Mouse (Mus musculus) midbrain, embryonic 11.5 days (tissue): Measurements from ENCODE around the gene Slc24a3. TPM values are rescaled to one million over a fixed set of nuclear protein-coding genes. Genes with fewer than 3 reads are reported as not detected.

Experiments
- ATAC-seq: fragments of 200-750 bp; cut with Nextera tagmentation; 2 replicates; pipeline ENCODE4 v1.8.0; 2017; ENCODE audit warnings: moderate TSS enrichment, moderate library complexity; ENCODE audit not compliant: low FRiP score
- DNase-seq: peaks from one replicate; pipeline ENCODE4 v3.0.0; 2015; ENCODE audit warnings: low spot score; ENCODE audit errors: missing footprints
- H3K27ac ChIP-seq: fragments of 300-500 bp; sonication (generic); 2 replicates; pipeline ENCODE4 v1.5.1; 2014; ENCODE audit warnings: low read depth, low read length
- H3K27me3 ChIP-seq: fragments of 300-500 bp; sonication (generic); 2 replicates; pipeline ENCODE4 v1.6.1; 2014; ENCODE audit warnings: mild to moderate bottlenecking, low read length, moderate library complexity, mixed read lengths; ENCODE audit not compliant: control insufficient read depth, insufficient read depth
- H3K36me3 ChIP-seq: fragments of 300-500 bp; sonication (generic); 2 replicates; pipeline ENCODE4 v1.6.1; 2014; ENCODE audit warnings: mild to moderate bottlenecking, low read length, moderate library complexity, mixed read lengths; ENCODE audit not compliant: control insufficient read depth, insufficient read depth
- H3K4me1 ChIP-seq: fragments of 300-500 bp; sonication (generic); 2 replicates; pipeline ENCODE4 v1.6.1; 2014; ENCODE audit warnings: low read length; ENCODE audit not compliant: control insufficient read depth, insufficient read depth
- H3K4me2 ChIP-seq: fragments of 300-500 bp; sonication (generic); 2 replicates; pipeline ENCODE4 v1.6.1; 2014; ENCODE audit warnings: mild to moderate bottlenecking, moderate library complexity
- H3K4me3 ChIP-seq: fragments of 300-500 bp; sonication (generic); 2 replicates; pipeline ENCODE4 v1.5.1; 2014; ENCODE audit warnings: low read depth, low read length
- H3K9ac ChIP-seq: fragments of 300-500 bp; sonication (generic); 2 replicates; pipeline ENCODE4 v1.6.1; 2014; ENCODE audit warnings: low read length
- H3K9me3 ChIP-seq: fragments of 300-500 bp; sonication (generic); 2 replicates; pipeline ENCODE4 v1.6.1; 2016; ENCODE audit warnings: low read length; ENCODE audit not compliant: control insufficient read depth
- WGBS: fragments of 180-500 bp; shearing (Covaris S2); extraction: QIAGEN DNeasy Blood & Tissue Kit; methylation state at CpG from one replicate; pipeline ENCODE4 v1.1.7; 2014; 5-methylcytosine and 5-hydroxymethylcytosine counted together
- polyA plus RNA-seq: library from polyadenylated mRNA; unstranded; fragments of >200 nt; fragmentation: Nextera tagmentation; extraction: Ambion mirVana; gene quantifications from 2 replicates; pipeline ENCODE4 v1.2.1, GENCODE M21; 2014

Gene Slc24a3
- polyA plus RNA-seq, 1 experiment from 2014 or later, result 1.9 TPM

GRCm38 (mm10) chr2:145288501-145288900 is 120.9 kb downstream of the Slc24a3 start:
- Histone ChIP-seq H3K27me3 (no peaks in the 10 kb centered on the region), H3K9ac (no peak overlapping the region), H3K36me3 (no peaks in the 10 kb centered on the region), H3K4me1 (no peaks in the 10 kb centered on the region), H3K9me3 (no peaks in the 10 kb centered on the region), H3K4me3 (no peak overlapping the region), H3K27ac (no peak overlapping the region), H3K4me2 (no peak overlapping the region)
- 54% methylated on average over 1 of the region's 1 CpGs for WGBS
- ATAC-seq (no peak), DNase-seq (no peak)

- H3K9ac ChIP-seq, result no peak overlapping the region
- 35% methylated on average over 2 of the region's 2 CpGs for WGBS
- no peaks in the 10 kb centered on the region for H3K4me1 ChIP-seq
- DNase-seq (no peak), ATAC-seq (0 out of 2 replicates have a peak, but pooled peaks have one; percentile 24)
- no peak overlapping the region for H3K4me2 ChIP-seq
- H3K27me3 ChIP-seq, result no peaks in the 10 kb centered on the region
- no peak overlapping the region for H3K4me3 ChIP-seq
- H3K36me3 ChIP-seq, result no peaks in the 10 kb centered on the region
- H3K9me3 ChIP-seq, result no peaks in the 10 kb centered on the region
- no peak overlapping the region for H3K27ac ChIP-seq
Observed at GRCm38 (mm10) chr2:145291473-145291872, 123.9 kb downstream of the Slc24a3 start.

GRCm38 (mm10) chr2:145292196-145292595 is 124.6 kb downstream of the Slc24a3 start:
- Histone ChIP-seq H3K4me2 (no peak overlapping the region), H3K4me1 (no peaks in the 10 kb centered on the region), H3K9ac (no peak overlapping the region), H3K27me3 (no peaks in the 10 kb centered on the region), H3K36me3 (no peaks in the 10 kb centered on the region), H3K27ac (no peak overlapping the region), H3K9me3 (no peaks in the 10 kb centered on the region), H3K4me3 (no peak overlapping the region)
- DNase-seq (no peak), ATAC-seq (no peak)
- 97% methylated on average over 1 of the region's 1 CpGs for WGBS

- Histone ChIP-seq H3K4me1 (no peaks in the 10 kb centered on the region), H3K27me3 (no peaks in the 10 kb centered on the region), H3K9me3 (no peaks in the 10 kb centered on the region), H3K4me3 (no peak overlapping the region), H3K4me2 (no peak overlapping the region), H3K9ac (no peak overlapping the region), H3K27ac (no peak overlapping the region), H3K36me3 (no peaks in the 10 kb centered on the region)
- ATAC-seq, result no peak
- no peak for DNase-seq
- WGBS, result 56% methylated on average over 1 of the region's 1 CpGs
Observed at GRCm38 (mm10) chr2:145292816-145293215, 125.3 kb downstream of the Slc24a3 start.

GRCm38 (mm10) chr2:145296906-145297305 is 129.4 kb downstream of the Slc24a3 start:
- ATAC-seq (no peak), DNase-seq (no peak)
- WGBS, result 88% methylated on average over 1 of the region's 1 CpGs
- Histone ChIP-seq H3K4me3 (no peak overlapping the region), H3K4me2 (no peak overlapping the region), H3K9ac (no peak overlapping the region), H3K27ac (no peak overlapping the region), H3K36me3 (no peaks in the 10 kb centered on the region), H3K4me1 (no peaks in the 10 kb centered on the region), H3K9me3 (no peaks in the 10 kb centered on the region), H3K27me3 (no peaks in the 10 kb centered on the region)

- ATAC-seq, result no peak
- H3K4me1 ChIP-seq, result no peaks in the 10 kb centered on the region
- no peak overlapping the region for H3K4me3 ChIP-seq
- H3K9ac ChIP-seq, result no peak overlapping the region
- no peaks in the 10 kb centered on the region for H3K36me3 ChIP-seq
- DNase-seq, result no peak
- H3K4me2 ChIP-seq, result no peak overlapping the region
- no peak overlapping the region for H3K27ac ChIP-seq
- 82% methylated on average over 5 of the region's 5 CpGs for WGBS
- H3K27me3 ChIP-seq, result no peaks in the 10 kb centered on the region
- no peaks in the 10 kb centered on the region for H3K9me3 ChIP-seq
Observed at GRCm38 (mm10) chr2:145299914-145300699, 132.6 kb downstream of the Slc24a3 start.

- no peak for ATAC-seq
- Histone ChIP-seq H3K27me3 (no peaks in the 10 kb centered on the region), H3K4me3 (no peak overlapping the region), H3K9me3 (no peaks in the 10 kb centered on the region), H3K36me3 (no peaks in the 10 kb centered on the region), H3K4me2 (no peak overlapping the region), H3K9ac (no peak overlapping the region), H3K27ac (no peak overlapping the region), H3K4me1 (no peaks in the 10 kb centered on the region)
- 86% methylated on average over 2 of the region's 2 CpGs for WGBS
- no peak for DNase-seq
Observed at GRCm38 (mm10) chr2:145307231-145307883, 139.8 kb downstream of the Slc24a3 start.

- WGBS, result 53% methylated on average over 2 of the region's 2 CpGs
- Histone ChIP-seq H3K27me3 (no peaks in the 10 kb centered on the region), H3K36me3 (no peaks in the 10 kb centered on the region), H3K27ac (no peak overlapping the region), H3K4me2 (no peak overlapping the region), H3K9ac (no peak overlapping the region), H3K4me1 (no peaks in the 10 kb centered on the region), H3K4me3 (no peak overlapping the region), H3K9me3 (no peaks in the 10 kb centered on the region)
- no peak for DNase-seq
- no peak for ATAC-seq
Observed at GRCm38 (mm10) chr2:145318916-145319315, 151.4 kb downstream of the Slc24a3 start.

- H3K36me3 ChIP-seq, result no peaks in the 10 kb centered on the region
- H3K4me3 ChIP-seq, result no peak overlapping the region
- ATAC-seq, result no peak
- no peak for DNase-seq
- H3K4me1 ChIP-seq, result no peaks in the 10 kb centered on the region
- WGBS, result 93% methylated on average over 3 of the region's 3 CpGs
- no peaks in the 10 kb centered on the region for H3K9me3 ChIP-seq
- no peak overlapping the region for H3K4me2 ChIP-seq
- no peak overlapping the region for H3K9ac ChIP-seq
- no peaks in the 10 kb centered on the region for H3K27me3 ChIP-seq
- H3K27ac ChIP-seq, result no peak overlapping the region
Observed at GRCm38 (mm10) chr2:145321287-145321686, 153.7 kb downstream of the Slc24a3 start.
